Mouse (Mus musculus): ENCODE measurements at regions not wholly inside any gene's neighbourhood (a gene's known extent, or its start where the extent isn't known, plus 50 kb on each side); places are given as distances from the start of the nearest gene placed in this dataset.

DNA sequence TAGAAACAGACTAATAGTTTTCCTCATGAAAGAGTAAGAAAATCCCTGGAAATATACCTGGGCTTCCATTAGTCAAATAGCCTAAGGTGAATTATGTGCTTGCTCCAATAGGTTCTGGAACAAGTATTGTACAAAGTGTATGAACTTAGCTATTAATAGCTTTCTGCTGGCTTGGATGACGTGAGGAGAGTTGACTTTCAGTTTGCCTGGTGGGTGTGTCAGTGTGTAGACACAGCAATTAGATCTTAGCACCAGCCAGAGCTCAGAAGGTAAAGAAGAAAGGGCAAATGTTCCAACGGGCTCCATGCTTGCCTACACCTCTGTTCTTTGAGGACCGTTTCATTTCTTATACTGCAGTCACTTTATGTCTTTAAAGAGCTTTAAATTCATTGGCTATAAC, 654.8 kb upstream of the Mef2c start:
- ATAC-seq (replicated peaks; ENCODE audit: low FRiP score, low TSS enrichment, poor library complexity, severe bottlenecking), result peak; percentile 41; the same call in 1 of the 2 replicates

- no peak for ATAC-seq (replicated peaks; ENCODE audit: low FRiP score, low TSS enrichment, poor library complexity, severe bottlenecking)
Observed at GRCm38 (mm10) chr13:82869869-82870268, 634.0 kb upstream of the Mef2c start.

DNA sequence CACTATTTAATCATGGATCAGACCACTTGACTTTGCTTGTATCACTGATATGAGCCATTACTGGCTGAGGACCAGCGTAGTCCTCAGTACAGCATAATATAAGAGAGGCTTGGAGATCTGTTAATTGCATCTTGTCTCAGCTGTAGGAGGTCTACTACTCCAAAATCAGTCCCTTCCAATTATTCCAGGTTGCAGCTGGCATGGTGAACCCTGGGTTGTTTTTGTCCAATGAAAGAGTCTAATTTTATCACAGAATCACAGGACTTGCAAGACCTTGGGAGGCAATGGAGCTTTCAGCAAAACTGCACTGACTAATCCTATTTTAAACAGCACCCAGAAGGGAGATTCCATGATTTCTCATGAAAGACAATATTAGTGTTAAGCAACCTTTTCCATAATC, 629.7 kb upstream of the Mef2c start:
- ATAC-seq (replicated peaks; ENCODE audit: low FRiP score, low TSS enrichment, poor library complexity, severe bottlenecking), result no peak

DNA sequence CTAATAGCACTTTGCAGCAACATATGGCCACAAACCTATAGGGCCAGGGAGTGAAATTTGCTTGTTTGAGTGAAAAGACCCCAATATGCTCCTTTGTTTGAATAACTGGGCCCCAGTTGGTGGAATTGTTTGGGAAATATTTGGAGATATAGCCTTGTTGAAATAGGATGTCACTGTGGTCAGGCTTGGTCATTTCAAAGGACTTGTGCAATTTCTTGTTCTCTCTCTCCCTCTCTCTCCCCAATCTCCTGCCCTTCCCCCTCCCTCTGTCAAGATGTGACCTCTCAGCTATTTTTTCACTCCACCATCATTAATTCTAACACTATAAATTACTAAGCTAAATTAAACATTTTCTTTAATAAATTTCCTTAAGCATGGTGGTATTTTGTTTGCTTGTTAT, 620.5 kb upstream of the Mef2c start:
- ATAC-seq (replicated peaks; ENCODE audit: low FRiP score, low TSS enrichment, poor library complexity, severe bottlenecking), result no peak

DNA sequence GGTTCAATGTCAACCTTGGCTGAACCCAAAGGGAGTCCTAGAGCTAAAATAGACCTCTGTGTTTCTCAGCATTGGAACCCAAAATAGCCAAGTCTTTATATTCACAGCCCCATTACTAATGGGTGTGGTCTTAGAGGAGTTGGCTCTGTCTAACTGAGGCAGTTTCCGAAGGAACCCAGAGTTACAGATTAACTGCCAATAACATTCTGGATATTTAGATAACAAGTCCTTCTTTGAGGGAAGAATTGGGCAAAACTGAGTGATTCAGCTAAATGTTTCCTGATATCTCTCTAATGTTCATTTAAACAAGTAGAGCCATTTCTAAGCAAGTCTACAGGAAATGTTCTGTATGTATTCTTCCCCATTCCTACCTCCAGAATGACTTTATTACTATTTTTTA, 615.1 kb upstream of the Mef2c start:
- peak; percentile 85 for ATAC-seq (replicated peaks; ENCODE audit: low FRiP score, low TSS enrichment, poor library complexity, severe bottlenecking)

GRCm38 (mm10) chr13:82892731-82893130, 611.1 kb upstream of the Mef2c start:
- ATAC-seq (replicated peaks; ENCODE audit: low FRiP score, low TSS enrichment, poor library complexity, severe bottlenecking), result no peak

GRCm38 (mm10) chr13:82899686-82900085, 604.1 kb upstream of the Mef2c start:
- no peak for ATAC-seq (replicated peaks; ENCODE audit: low FRiP score, low TSS enrichment, poor library complexity, severe bottlenecking)

- no peak for ATAC-seq (replicated peaks; ENCODE audit: low FRiP score, low TSS enrichment, poor library complexity, severe bottlenecking)
Observed at GRCm38 (mm10) chr13:82902160-82902559, 601.7 kb upstream of the Mef2c start.

DNA sequence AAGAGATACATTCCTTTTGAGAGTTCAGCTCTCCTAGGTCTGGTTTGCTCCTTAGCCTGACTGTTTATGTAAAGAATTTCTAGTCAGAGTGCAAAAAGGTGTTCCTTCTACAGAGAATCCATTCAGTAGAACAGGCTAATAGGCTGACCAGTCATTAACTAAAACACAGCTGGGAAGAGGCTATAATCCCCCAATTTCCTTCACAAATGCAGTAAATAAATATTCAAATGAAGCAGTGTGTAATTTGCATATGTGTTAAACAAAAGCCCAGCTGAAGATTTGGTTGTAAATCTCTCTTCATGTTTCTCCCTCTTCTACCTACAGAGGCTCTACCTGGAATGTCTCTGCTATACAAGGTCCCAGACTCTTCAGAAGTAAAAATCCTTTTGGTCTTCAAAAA, 600.2 kb upstream of the Mef2c start:
- ATAC-seq (replicated peaks; ENCODE audit: low FRiP score, low TSS enrichment, poor library complexity, severe bottlenecking), result no peak

GRCm38 (mm10) chr13:82907689-82908088, 596.1 kb upstream of the Mef2c start:
- no peak for ATAC-seq (replicated peaks; ENCODE audit: low FRiP score, low TSS enrichment, poor library complexity, severe bottlenecking)

DNA sequence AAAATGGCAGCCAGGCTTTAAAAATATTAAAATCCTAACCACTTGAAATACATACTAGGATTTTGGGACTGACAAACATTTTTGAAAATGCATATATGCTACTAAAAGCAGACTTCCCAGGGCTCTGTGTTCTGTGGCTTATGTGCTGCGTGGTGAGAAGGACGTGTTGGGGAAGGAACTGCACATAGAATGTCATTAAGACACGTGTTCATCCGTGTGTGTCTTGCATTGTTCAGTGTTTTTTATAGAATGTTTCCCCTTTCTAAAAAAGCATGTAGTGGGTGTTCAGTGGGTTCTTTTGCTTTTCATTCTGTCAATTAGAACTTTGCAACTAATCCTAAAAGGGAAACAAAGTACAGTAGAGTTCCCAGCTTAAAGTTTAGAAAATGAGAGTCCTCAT, 594.7 kb upstream of the Mef2c start:
- ATAC-seq (replicated peaks; ENCODE audit: low FRiP score, low TSS enrichment, poor library complexity, severe bottlenecking), result no peak

- no peak for ATAC-seq (replicated peaks; ENCODE audit: low FRiP score, low TSS enrichment, poor library complexity, severe bottlenecking)
Observed at GRCm38 (mm10) chr13:82912859-82913258, 591.0 kb upstream of the Mef2c start.

GRCm38 (mm10) chr13:82915194-82915593, 588.6 kb upstream of the Mef2c start:
- no peak for ATAC-seq (replicated peaks; ENCODE audit: low FRiP score, low TSS enrichment, poor library complexity, severe bottlenecking)

DNA sequence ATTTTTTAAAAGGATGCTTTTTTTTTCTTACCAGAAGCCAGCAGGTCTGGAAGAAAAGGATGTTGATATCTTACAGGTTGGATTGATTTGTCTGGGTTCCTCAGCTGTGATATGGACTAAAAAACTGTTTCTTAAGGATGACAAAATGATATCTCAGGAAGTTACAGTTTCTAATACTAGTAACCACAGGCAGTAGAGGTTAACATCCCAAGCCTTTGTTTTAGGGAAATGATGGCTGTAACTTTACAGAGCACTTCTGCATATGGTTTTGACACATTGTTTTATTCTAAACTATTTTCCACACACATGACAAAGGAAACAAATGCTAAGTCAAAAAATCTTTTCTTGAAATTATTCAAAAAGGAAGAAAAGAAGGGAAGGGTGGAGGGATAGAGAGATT, 573.8 kb upstream of the Mef2c start:
- no peak for ATAC-seq (replicated peaks; ENCODE audit: low FRiP score, low TSS enrichment, poor library complexity, severe bottlenecking)

- ATAC-seq (replicated peaks; ENCODE audit: low FRiP score, low TSS enrichment, poor library complexity, severe bottlenecking), result no peak
Observed at GRCm38 (mm10) chr13:82937856-82938255, 566.0 kb upstream of the Mef2c start.

- no peak for ATAC-seq (replicated peaks; ENCODE audit: low FRiP score, low TSS enrichment, poor library complexity, severe bottlenecking)
Observed at GRCm38 (mm10) chr13:82942691-82943341, 561.0 kb upstream of the Mef2c start.

- no peak for ATAC-seq (replicated peaks; ENCODE audit: low FRiP score, low TSS enrichment, poor library complexity, severe bottlenecking)
Observed at GRCm38 (mm10) chr13:82946931-82947330, 556.9 kb upstream of the Mef2c start.

GRCm38 (mm10) chr13:82949541-82949940, 554.3 kb upstream of the Mef2c start:
- no peak for ATAC-seq (replicated peaks; ENCODE audit: low FRiP score, low TSS enrichment, poor library complexity, severe bottlenecking)

GRCm38 (mm10) chr13:82962333-82962732, 541.5 kb upstream of the Mef2c start:
- ATAC-seq (replicated peaks; ENCODE audit: low FRiP score, low TSS enrichment, poor library complexity, severe bottlenecking), result no peak

GRCm38 (mm10) chr13:82971722-82972121, 532.1 kb upstream of the Mef2c start:
- no peak for ATAC-seq (replicated peaks; ENCODE audit: low FRiP score, low TSS enrichment, poor library complexity, severe bottlenecking)

- no peak for ATAC-seq (replicated peaks; ENCODE audit: low FRiP score, low TSS enrichment, poor library complexity, severe bottlenecking)
Observed at GRCm38 (mm10) chr13:82974210-82974811, 529.5 kb upstream of the Mef2c start.

GRCm38 (mm10) chr13:83001118-83001517, 502.7 kb upstream of the Mef2c start:
- no peak for ATAC-seq (replicated peaks; ENCODE audit: low FRiP score, low TSS enrichment, poor library complexity, severe bottlenecking)
